Mouse (Mus musculus): ENCODE data around the gene Adgrv1.

DNA sequence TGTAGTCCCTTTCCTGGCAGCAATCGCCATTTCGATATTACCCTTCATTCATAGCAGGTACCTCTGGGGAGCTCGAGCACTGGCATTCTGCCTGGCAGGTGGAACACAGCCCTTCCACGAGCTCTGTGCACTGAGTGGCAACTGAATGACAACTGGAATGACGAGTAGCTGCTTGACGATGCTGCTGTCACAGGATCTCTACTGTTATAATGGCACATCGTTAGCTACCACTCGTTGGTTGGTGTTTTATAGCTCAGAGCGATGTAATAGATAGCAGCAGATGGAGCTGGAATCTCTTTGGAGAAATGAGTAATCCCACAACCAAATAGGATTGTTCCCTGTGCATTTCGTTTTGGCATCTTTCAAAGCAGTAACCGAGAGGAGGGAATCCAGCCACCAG lies 587.6 kb downstream of the Adgrv1 start:
- TF ChIP-seq CTCF (IDR thresholded peaks at IDR 0.05; ENCODE audit: low read depth) (no peak), EP300 (optimal IDR thresholded peaks at IDR 0.05) (no peak)

Data from stomach, postnatal 0 days (tissue).